Mouse (Mus musculus): ENCODE measurements at regions not wholly inside any gene's neighbourhood (a gene's known extent, or its start where the extent isn't known, plus 50 kb on each side); places are given as distances from the start of the nearest gene placed in this dataset.

DNA sequence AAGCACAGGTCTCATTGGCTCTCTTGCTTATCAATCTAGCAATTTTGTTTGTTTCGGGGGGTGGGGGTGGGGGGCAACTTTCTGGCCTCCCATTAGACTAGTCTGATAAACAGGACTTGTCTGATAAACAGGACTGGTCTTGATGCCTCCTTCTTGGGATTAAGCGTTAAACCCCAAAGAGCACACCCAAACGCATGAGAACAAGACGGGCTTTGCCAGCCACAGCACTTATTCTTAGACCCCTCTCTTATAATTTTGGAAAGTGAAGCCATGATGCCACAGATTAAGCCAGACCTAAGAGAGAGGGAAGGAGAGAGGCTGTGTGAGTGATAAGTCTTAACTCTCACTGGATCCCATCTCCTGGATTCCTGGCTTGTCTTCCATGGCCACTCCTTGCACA, 63.5 kb upstream of the Zfp366 start:
- Histone ChIP-seq H3K4me3 (ENCODE audit: insufficient read depth, low read length) (no peak overlapping the region), H3K27ac (ENCODE audit: insufficient read depth, low read length) (no peak overlapping the region), H3K4me1 (ENCODE audit: control insufficient read depth, insufficient read depth, low read length) (peaks cover 8% of the 10 kb centered on the region)
- TF ChIP-seq POLR2A (IDR thresholded peaks at IDR 0.05; ENCODE audit: low read depth, low read length) (no peak), CTCF (IDR thresholded peaks at IDR 0.05; ENCODE audit: borderline replicate concordance, insufficient read depth, low read length) (no peak)

DNA sequence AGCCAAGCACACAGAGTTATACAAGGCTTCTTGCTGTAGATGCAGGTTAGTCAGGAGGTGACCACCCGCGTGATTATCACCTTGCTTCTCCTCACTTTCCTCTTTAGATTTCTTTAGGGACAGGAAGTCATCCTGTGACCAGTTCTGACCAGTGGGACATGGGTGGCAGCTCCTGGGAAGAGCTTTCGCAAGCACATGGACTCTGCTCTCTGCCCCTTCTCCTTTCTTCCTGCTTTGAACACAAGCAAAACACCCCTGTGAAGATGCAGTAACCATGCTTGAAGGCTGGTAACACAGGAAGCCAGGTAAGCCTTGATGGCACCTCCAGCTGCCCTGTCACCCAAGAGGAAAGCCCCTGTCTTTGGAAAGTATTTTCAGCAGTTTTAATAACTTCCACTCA, 64.7 kb upstream of the Zfp366 start:
- Histone ChIP-seq H3K4me3 (ENCODE audit: insufficient read depth, low read length) (no peak overlapping the region), H3K27ac (ENCODE audit: insufficient read depth, low read length) (no peak overlapping the region), H3K4me1 (ENCODE audit: control insufficient read depth, insufficient read depth, low read length) (peaks cover 4% of the 10 kb centered on the region)
- TF ChIP-seq POLR2A (IDR thresholded peaks at IDR 0.05; ENCODE audit: low read depth, low read length) (no peak), CTCF (IDR thresholded peaks at IDR 0.05; ENCODE audit: borderline replicate concordance, insufficient read depth, low read length) (no peak)

DNA sequence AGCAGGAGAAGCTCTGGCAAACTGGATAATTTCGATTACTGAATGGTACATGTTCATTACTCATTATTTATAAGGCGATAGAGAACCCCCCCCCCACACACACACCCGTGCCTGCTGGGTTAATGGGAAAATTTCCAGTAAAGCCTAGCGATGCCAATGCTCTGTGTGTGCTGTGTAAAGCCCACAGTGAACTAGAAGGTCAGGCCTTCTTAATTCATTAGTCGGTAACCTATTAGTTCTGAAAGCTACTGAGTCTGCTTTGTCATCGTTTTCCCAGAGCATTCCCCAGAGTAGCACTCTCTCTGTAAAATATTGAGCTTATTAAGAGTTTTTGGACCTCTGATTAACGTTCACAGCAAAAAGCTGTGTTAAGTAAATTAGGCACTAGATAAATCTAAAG, 65.7 kb upstream of the Zfp366 start:
- TF ChIP-seq CTCF (IDR thresholded peaks at IDR 0.05; ENCODE audit: borderline replicate concordance, insufficient read depth, low read length) (no peak), POLR2A (IDR thresholded peaks at IDR 0.05; ENCODE audit: low read depth, low read length) (no peak)
- Histone ChIP-seq H3K27ac (ENCODE audit: insufficient read depth, low read length) (no peak overlapping the region), H3K4me3 (ENCODE audit: insufficient read depth, low read length) (no peak overlapping the region), H3K4me1 (ENCODE audit: control insufficient read depth, insufficient read depth, low read length) (no peaks in the 10 kb centered on the region)

DNA sequence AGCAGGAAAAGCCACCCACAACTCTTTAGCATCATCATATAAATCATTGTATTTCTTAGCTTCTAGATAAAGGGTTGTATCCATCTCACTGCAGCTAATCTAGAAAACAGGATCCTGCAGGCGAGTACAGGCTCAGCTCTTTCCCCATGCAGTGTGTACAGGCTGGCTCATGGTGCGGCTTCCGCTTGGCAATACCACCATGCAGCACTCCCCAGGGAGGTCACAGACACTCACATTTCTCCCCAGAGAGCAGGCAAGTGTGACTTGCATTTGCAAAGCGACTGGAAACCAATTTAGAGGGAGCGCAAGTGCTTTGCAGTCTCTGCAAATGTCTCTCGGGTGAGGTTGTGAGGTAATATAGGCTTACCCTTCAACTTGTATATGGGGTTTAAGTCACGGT, 69.1 kb upstream of the Zfp366 start:
- TF ChIP-seq POLR2A (IDR thresholded peaks at IDR 0.05; ENCODE audit: low read depth, low read length) = no peak
- TF ChIP-seq CTCF (IDR thresholded peaks at IDR 0.05; ENCODE audit: borderline replicate concordance, insufficient read depth, low read length) = no peak

DNA sequence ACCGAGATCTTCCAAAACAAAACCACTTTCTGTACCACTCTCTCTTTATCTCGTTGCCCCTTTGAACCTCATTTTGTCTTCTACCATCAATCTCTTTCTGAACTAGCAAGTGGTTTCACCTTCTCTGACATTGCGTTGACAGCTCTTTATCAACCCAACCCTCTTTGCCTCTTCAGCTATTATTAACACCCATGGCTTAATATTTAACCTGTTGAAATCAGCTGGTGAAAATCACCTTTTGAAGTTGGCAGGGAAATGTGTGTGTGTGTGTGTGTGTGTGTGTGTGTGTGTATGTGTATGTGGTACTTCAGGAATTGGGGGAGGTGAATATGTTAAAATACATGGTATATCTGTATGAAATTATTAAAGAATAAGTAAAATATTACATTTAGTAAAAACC, 70.1 kb upstream of the Zfp366 start:
- TF ChIP-seq POLR2A (IDR thresholded peaks at IDR 0.05; ENCODE audit: low read depth, low read length) (no peak), CTCF (IDR thresholded peaks at IDR 0.05; ENCODE audit: borderline replicate concordance, insufficient read depth, low read length) (no peak)
- H3K4me1 ChIP-seq (ENCODE audit: control insufficient read depth, insufficient read depth, low read length) = no peaks in the 10 kb centered on the region
- no peak overlapping the region for H3K27ac ChIP-seq (ENCODE audit: insufficient read depth, low read length)
- H3K4me3 ChIP-seq (ENCODE audit: insufficient read depth, low read length) = no peak overlapping the region

More for the DNA sequence above, 69.1 kb upstream of the Zfp366 start:
- Histone ChIP-seq H3K27ac (ENCODE audit: insufficient read depth, low read length) (no peak overlapping the region), H3K4me1 (ENCODE audit: control insufficient read depth, insufficient read depth, low read length) (no peaks in the 10 kb centered on the region), H3K4me3 (ENCODE audit: insufficient read depth, low read length) (no peak overlapping the region)

DNA sequence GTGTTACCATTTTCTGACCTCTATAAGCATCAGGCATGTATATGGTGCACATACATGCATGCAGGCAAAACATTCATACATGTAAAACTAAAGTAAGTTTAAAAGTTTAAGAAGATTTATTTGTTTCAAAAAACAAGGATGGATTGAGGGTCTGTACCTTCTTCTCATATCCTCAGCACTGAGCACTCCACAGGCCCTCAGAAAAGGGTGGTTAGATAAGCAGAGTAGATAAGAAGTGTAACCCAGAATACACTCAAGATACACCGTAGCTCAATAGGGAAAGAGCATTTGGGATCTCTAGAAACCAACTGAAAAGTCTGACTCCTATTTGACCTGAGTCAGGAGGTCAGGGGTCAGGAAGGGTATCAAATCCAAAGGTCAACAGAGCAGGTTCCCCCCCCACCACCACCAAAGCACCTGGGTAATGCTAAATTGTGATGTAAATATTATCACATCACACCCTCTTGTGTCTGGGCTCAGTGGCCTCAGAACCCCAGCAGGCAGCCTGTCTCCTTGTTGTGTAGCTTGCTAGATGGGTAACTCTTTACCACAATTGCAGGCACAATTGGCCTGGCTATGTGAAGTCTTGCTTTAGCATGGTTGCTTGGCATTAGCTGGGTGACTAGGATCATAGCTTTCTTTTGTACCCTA, 72.8 kb upstream of the Zfp366 start:
- Histone ChIP-seq H3K27ac (ENCODE audit: insufficient read depth, low read length) (no peak overlapping the region), H3K4me1 (ENCODE audit: control insufficient read depth, insufficient read depth, low read length) (no peaks in the 10 kb centered on the region), H3K4me3 (ENCODE audit: insufficient read depth, low read length) (no peak overlapping the region)
- TF ChIP-seq CTCF (IDR thresholded peaks at IDR 0.05; ENCODE audit: borderline replicate concordance, insufficient read depth, low read length) (no peak), POLR2A (IDR thresholded peaks at IDR 0.05; ENCODE audit: low read depth, low read length) (no peak)

DNA sequence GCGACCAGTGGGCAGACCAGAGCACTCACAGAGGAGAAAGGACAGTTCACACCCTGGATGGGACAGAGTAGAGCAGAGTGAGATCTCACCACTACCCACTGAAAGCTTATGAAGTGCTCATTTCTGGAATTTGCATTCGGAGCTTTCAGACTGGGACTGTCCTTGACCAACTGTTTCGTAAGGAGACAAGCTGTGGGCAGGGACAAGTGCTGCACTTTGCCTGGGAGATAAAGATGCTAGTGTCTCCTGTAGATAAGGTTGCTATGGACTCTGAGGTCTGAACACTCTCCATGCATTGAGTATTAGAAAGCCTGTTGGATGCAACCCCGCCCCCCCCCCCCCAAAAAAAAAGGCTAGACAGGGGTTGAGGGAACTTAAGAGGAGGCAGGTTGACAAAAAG, 76.6 kb upstream of the Zfp366 start:
- TF ChIP-seq CTCF (IDR thresholded peaks at IDR 0.05; ENCODE audit: borderline replicate concordance, insufficient read depth, low read length) (no peak), POLR2A (IDR thresholded peaks at IDR 0.05; ENCODE audit: low read depth, low read length) (no peak)
- H3K27ac ChIP-seq (ENCODE audit: insufficient read depth, low read length) = no peak overlapping the region
- no peak overlapping the region for H3K4me3 ChIP-seq (ENCODE audit: insufficient read depth, low read length)
- H3K4me1 ChIP-seq (ENCODE audit: control insufficient read depth, insufficient read depth, low read length) = no peaks in the 10 kb centered on the region

DNA sequence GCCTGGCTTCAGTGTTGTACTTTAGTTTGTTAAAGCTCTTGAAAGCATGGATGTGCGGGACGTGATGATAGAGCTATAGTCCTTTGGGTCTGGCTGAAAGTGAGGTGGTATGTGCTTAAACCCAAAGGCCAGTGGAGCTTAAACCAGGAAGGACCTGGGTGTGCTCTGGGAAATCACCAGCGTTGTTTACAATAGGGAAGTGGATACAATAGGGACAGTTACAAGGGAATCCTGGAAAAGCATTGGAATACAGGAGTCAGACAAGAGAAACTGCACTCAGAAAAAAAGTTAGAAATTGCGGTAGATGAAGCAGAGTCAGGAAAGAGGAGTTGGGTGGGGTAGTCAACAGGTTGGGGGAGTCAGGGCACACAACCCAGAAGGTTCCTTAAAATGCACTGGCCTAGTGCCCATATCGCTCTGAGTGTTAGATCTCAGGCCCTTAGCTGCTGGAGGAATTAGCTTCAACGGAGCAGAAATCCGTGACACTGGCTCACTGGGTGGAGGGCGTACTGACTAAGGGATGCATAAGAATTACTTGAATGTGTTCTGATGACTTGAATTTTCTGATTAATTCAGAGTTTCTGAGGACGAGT, 82.4 kb upstream of the Zfp366 start:
- H3K27ac ChIP-seq (ENCODE audit: insufficient read depth, low read length) = no peak overlapping the region
- H3K4me1 ChIP-seq (ENCODE audit: control insufficient read depth, insufficient read depth, low read length) = peaks cover 4% of the 10 kb centered on the region
- TF ChIP-seq POLR2A (IDR thresholded peaks at IDR 0.05; ENCODE audit: low read depth, low read length) (no peak), CTCF (IDR thresholded peaks at IDR 0.05; ENCODE audit: borderline replicate concordance, insufficient read depth, low read length) (no peak)
- H3K4me3 ChIP-seq (ENCODE audit: insufficient read depth, low read length) = no peak overlapping the region

DNA sequence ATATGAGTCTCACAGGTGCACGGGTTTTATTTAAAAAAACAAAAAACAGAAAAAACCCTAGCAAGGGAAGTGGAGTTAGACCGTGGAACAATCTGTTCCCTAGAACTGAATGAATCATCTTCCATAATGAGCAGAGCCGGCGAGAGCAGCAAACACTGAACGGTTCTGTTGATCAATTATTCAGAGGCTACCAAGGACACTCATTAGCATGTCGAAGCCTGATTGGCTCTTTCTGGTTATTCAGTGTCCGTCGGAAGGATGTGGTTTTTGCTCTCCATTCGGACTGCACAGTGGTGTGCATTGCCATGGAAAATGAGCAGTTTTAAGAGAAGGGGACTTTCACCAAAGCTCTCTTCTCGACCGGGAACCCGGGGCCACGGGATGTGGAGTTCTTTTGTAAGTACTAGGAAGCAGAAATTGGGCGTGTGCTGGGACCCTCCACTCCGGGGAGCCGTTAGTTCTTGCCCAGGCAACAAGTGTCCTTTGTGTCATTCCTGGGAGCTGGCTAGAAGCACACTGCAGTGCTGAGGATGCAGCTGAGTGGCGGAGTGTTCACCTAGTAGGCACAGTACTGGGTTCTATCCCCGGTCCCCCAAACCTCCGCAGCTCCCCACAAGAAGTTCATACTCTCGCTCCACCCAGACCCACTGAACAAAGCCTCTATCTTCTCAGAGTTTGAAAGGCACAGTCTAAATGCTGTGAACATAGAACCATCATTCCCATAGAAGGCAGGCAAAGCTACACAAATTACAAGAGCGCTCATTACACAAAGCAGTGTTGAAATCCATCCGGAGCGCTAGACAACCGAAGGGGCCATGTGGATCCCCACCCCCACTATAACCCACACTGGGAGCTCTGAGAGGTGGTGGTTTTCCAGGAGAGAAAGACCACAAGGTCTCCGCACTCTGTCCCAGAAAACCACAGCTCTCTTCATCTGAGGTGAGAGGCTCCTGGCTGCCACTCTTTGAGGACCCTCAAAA, 83.9 kb upstream of the Zfp366 start:
- TF ChIP-seq POLR2A (IDR thresholded peaks at IDR 0.05; ENCODE audit: low read depth, low read length) (no peak), CTCF (IDR thresholded peaks at IDR 0.05; ENCODE audit: borderline replicate concordance, insufficient read depth, low read length) (no peak)
- peaks cover 4% of the 10 kb centered on the region for H3K4me1 ChIP-seq (ENCODE audit: control insufficient read depth, insufficient read depth, low read length)
- H3K4me3 ChIP-seq (ENCODE audit: insufficient read depth, low read length) = no peak overlapping the region
- H3K27ac ChIP-seq (ENCODE audit: insufficient read depth, low read length) = no peak overlapping the region

Data from embryonic fibroblast, embryonic 13.5 days (primary cell).